Mouse (Mus musculus): Measurements from ENCODE around the gene Rab1b. TPM values are rescaled to one million over a fixed set of nuclear protein-coding genes. Genes with fewer than 3 reads are reported as not detected.
A peak's percentile ranks its signal among the peaks of the same experiment; 100 is the strongest.
"Not testable (repeated sequence)": the region's sequence is repeated elsewhere in the genome, so short reads cannot be mapped to it uniquely, and the experiment has no call there.

Rab1b gene
- total RNA-seq, 2 experiments from 2014 or later: 113 to 127 TPM

DNA sequence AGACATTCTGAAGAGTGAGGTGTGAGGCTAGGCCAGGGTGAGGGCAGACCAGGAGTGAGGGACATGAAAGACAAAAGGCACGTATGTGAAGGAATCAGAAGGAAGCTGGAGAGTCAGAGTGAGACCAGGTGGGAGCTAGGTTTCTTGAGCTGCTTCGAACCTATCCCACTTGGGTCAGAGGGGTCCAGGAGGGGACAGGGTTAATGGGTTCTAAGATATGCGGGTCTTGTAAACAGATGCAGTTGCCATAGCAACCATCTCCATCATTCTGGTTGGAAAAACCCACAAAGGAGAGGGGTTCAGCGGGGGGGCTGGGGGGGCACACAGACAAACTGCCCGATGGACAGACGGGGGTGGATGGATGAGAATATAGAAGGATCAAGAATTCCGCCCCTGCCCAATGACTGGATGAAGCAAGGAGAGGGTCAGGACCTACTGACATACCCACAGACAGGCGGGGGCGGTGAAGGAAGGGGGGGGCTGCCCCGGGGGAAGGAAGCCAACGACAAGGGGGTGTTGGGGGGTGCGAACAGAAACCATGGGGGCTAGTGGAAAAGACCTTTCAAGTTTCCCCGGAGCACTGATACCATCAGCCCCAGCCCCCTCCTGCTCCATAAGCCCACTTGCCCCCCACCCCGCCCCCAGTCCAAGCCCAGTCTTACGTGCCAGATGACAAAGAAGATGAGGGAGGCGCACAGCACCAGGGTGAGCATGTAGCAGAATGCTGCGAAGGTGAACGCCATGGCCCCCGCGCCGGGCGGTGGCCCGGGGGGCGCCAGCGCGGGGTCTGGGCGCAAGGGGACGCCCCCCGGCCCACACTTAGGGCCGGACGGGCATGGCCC is 9.1 kb downstream of the Rab1b start:
- no peak for DNase-seq

DNA sequence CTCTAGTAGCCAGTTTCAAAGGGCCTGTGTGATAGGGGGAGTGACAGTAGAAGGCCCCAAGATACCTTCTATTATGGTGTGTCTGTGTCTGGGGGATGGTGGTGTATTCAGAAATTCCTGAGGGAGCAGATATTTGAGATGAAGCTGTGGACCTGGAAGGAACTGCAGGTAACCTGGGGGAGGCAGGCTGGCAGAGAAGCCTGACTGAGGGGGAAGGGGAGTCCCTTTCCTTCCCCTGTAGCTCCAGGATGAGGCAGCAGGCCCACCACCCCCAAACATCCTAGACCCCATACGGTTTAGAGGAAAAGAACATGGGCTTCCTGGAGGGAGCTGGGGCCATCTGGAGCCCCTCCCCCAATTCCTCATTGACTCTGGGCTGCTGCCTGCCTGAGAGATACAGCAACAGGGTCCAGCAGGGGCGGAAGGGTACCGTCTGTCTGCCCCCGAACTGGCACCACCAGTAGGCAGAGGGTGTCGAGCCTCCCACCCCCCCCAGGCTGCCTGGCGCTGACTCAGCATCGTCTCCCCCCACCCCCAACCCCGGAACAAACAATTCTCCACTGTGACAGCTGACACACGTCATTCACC is 10.9 kb downstream of the Rab1b start:
- no peak for DNase-seq

DNA sequence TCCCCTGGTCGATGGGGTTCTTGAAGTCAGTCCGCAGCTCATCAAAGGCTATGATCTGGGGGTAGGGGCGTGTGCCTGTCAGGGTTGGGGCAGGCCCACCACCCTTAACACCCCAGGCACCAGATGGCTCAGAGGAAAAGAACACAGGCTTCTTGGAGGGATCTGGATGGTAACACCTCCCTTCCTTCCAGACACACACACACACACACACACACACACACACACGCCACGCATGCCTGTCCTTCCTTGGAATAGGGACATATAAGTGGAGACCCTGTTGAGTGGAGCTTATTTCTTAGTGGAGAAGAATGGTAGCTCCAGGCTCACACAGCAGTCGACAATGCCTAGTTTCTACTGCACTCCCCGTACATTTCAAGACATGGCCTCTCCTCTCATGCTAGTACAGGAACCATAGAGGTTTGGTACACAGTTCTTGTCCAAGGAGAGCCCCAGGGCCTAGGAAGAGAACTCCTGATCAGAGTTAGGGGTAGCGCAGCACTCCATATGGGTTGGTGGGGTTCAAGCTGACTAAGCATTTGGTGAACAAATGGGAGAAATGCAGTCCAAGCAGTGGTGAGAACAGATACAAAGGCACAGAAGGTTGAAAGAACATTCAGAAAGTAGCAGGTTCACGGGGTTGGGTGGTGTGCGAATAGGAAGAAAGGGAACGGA is 12.0 kb downstream of the Rab1b start:
- no peak for DNase-seq

DNA sequence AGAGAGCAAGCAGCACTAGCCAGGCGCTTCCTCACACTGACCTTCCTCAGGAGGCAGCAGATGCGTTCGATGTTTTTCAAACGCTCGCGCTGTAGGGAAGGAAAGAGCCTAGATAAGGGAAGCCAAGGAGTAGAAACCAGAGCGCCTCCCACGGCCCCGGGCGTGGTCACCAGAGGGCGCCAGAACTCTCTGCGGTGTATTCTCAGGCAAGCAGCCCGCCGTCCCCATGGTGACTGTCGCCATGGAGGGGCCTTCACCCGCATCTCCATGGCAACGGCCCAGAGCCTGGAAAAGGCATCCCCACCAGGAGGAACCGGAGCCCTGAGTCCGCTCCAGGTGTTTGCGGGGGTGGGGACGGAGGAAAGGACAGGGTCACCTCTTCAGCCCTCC is 12.6 kb downstream of the Rab1b start:
- peak; percentile 78 for DNase-seq

DNA sequence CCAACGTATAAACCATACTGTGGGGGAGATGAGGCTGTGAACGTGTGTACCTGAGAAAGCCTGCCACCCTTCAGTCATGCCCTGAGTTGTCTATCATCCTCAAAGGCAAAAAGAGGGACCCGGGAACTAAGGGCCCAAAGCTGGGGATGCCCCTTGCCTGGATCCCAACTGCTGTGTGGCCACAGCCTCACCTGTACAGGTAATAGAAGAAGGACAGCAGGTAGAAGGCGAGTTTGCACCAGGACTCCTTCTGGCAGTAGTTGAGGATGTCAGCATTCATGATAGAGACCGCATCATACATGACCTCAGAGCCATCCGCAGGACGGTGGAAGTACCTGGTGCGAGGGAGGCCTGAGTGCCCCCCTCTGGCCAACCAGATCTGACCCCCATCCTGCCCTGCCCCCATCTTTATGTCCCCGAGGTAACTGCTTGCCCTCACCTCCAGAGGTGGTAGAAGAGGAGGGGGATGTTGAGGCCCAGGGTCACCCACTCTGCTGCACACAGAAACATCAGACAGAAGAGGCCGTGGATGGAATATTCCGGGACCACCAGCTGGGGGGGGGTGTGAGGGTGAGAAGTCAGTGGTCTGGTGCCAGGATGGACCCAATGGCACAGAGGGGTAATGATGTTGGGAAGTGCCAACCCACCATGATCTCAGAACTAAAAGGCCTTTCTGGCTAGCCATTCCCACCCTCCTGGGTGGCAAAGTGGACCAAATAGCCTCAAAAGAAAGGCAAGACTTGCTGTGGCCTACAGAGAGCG is 13.2 kb downstream of the Rab1b start:
- no peak for DNase-seq

GRCm38 (mm10) chr19:5092083-5092482 is 14.8 kb downstream of the Rab1b start:
- DNase-seq: no peak

DNA sequence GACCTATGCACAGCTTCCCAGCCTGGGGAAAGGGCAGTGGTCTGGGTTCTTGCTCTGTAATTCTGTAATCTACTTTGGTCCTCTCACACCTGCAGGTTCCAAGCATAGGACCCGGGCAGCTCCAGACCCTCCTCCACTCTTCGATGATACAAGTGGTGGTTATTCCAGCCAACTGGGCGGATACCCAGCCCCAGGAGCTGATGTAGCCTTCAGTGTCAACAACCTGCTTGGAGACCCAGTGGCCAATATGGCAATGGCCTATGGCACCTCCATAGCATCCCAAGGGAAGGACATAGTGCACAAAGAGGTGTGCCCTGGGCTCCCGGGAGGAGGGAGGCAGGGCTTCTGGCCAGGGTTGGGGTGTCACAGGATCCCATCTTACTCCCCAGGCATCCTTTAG is 17.5 kb downstream of the Rab1b start:
- no peak for DNase-seq

DNA sequence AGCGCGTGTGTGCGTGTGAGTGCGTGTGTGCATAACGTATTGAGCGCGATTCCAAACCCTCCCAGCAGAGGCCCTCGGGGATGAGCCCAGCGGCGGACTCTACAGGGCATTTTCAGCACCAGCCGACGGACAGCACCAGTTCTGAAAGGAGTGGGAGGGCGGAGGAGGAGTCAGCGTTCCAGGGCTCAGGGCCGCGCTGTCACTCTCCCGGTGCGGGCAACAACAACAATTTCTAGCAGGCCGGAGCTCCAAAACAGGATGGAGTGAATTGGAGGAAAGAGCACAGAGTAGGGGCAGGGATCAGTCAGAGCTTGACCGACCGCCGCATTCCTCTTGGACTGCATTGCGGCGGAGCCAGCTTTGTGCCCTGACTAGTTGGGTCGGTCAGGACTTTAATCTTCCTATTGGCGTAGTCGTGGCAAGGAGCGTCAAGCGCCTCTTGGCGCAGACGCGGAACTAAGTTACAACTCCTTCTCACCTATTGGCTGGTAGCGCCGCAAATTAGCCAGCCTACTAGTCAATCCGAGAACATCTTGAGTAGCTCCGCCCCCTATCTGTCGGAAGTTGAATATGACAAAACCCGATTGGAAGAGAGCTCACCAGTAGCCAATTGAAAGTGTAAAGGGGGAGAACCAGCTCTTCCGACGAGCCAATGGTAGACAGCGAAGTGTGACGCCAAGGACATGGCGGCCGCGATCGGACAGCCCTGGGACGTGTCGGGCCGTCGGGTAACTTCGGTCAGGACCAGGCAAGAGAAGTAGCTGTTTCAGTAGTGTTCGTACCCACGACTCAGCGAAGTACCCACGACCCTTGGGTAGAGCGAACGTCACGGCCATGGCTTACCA is 18.8 kb downstream of the Rab1b start, which contains the start of gene Yif1a:
TSS of gene Yif1a (plus strand) at position 655 of the 845 bp plus-strand sequence.
- DNase-seq: peak; percentile 96

DNA sequence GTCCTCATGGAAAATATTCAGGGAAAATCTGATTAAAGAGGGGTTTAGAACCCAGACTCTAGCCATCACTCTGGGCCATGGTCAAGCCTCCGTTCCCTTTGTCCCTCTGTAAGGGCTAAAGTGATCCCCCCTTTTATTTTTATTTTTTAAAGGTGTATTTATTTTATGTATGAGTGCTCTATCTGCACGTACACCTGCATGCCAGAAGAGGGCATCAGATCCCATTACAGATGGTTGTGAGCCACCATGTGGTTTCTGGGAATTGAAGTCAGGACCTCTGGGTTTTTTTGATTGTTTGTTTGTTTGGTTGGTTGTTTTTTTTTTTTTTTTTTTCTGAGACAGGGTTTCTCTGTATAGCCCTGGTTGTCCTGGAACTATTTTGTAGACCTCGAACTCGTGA is 20.3 kb downstream of the Rab1b start:
- not testable (repeated sequence) for DNase-seq

DNA sequence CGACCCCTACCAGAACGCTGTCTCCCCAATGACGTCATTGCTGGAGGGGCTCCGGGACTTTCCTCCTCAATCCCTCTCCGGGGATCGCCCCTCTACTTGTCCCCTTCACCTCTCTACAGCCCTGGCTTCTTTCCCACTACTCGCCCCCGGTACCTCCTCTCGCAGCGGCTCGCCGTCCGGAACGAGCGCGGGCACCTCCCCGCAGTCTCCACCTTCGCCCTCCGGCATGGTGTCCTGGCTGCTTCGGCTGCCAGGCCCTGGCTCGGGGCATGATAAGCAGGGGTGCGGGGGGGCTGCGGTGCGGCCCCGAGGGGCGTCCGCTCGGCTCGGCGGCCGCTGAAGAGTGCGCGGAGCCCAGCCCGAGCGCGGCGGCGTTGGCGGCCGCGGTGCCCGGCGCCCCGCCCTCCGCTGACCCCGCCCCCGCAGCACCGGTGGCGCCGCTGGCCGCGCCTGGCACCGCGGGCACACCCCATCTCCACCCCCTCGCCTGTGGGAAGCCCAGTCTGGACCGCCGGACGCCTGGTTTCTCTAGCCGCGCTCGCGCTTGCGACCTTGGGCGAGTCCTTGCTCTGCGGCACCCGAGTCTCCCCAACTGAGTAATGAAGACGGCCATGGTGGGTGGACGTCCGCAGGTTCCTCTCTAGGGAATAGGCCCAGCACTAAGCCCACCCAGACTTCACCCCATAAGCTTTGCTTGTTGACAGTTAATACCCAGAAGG is 21.6 kb downstream of the Rab1b start, which contains the start of gene Tmem151a:
TSS of gene Tmem151a (minus strand) at position 387 of the 719 bp plus-strand sequence.
- DNase-seq: no peak

- DNase-seq: no peak
These were observed 22.1 kb downstream of the Rab1b start for GRCm38 (mm10) chr19:5084834-5085144.

DNA sequence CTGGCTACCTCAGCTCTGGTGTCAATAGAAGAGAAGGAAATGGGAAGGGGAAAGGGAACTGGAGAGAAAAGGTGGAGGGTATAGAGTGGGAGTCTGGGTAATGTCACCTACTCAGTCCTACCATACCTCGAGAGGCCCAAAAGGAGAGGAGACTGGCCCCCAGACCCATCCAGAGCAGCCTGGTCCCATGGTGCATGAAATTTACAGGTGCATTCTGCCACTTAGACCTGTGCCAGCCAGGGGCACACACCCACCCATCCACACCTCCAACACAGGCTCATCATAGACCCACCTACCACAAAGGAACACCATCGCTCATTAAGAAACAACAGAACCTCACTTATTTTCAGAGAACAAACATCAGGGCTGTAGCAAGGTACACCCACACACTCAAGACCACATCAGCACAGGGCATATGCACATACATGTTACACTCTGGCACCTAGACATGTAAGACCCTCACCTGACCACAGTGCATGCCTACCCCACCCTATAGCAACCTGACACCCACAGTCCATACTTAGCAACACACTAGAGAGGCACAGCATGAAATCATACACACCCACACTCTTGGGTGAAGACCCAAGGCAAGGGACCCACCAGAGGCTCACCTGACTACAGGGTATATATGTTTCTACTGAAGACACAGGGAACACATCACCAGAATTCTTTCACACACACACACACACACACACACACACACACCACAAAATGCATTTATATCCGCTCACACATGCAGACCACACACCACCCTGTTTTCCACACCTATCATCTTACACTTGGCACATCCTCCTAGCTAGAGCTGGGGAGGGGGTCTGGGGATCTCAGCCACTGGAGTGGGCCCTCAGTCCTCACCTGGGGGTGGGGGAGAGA is 22.7 kb downstream of the Rab1b start:
- no peak for DNase-seq

GRCm38 (mm10) chr19:5082596-5082995 is 24.3 kb downstream of the Rab1b start:
- DNase-seq: no peak

DNA sequence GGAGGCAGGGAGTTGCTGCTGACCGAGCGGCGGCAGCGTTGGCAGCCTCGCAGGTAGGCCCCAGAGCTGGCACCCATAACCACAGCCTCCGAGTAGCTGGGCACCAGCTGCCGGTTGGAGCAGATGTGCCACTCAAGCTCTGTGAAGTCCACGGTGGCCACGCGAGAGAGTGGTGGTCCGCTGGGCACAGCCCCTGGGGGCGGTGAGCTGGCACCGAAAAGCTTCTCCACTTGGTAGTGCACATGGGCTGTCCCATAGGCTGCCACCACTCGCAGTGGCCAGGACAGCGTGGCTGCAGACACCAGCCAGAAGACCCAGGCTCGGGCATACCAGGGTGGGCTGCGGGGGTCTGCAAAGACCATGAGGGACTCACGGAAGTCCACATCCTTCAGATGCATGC is 24.9 kb downstream of the Rab1b start:
- no peak for DNase-seq

DNA sequence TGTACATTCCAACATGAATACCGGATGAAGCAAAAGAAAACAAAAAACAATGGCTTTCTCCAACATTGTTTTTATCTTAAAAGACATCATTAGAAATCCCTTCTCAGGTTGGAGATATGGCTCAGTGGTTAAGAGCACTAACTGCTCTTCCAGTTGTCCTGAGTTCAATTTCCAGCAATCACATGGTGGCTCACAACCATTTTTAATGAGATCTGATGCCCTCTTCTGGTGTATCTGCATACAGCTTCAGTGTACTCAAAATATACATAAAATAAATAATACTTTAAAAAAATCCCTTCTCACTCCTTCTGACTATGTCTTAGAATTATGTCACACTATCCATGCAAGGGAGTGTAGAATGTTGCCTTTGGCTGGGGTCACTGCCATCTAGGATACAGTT is 27.6 kb downstream of the Rab1b start:
- no peak for DNase-seq

- no peak for DNase-seq
These were observed 33.4 kb downstream of the Rab1b start for GRCm38 (mm10) chr19:5073518-5073917.

DNA sequence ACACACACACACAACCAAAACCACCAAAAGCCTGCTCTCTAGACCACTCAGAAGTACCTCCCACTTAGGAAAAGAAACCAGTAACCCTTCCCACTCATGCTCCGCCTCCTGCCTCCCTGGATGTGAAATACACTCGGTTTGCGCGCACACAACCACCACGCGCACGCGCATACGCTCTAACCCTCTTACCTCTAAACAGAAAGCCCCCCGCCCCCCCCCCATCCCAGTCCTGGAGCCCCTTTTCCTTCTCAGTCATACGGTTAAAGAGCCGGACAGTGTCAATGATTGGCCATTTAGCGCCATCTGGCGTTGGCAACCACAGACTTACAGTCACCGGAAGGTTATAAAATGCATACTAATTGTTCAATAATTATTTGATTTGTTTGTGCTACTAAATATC is 33.8 kb downstream of the Rab1b start:
- no peak for DNase-seq

DNA sequence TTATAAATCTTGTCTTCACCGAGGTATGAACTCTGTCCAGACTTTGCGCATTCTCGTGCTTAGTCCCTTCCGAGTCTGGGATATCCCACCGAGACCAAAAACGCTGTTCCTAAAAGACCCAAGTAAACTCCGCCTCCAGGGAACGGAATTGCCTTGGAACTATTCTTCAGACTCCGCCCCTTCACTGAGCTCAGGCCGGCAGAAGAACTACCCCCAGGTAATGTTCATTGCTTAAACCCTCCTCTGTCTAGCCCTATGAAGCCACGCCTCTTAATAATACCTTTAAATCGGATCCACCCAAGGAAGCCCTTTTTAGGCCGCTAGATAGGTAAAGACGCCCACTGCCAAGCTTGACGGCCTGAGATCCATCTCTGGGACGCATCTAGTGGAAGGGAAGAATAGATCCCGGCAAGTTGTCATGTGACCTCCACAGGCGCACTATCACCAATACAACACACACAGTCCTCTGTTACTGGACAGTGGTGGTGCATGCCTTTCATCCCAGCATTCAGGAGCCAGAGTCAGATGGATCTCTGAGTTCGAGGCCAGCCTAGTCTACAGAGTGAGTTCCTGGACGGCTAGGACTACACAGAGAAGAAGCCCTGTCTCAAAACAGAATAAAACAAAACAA is 34.4 kb downstream of the Rab1b start:
- no peak for DNase-seq

Measured in gastrocnemius, postnatal 25 days (tissue).